Mouse (Mus musculus) liver, embryonic 12.5 days (tissue): Measurements from ENCODE around the gene Tfdp2. TPM values are rescaled to one million over a fixed set of nuclear protein-coding genes. Genes with fewer than 3 reads are reported as not detected.

ENCODE experiments used
- ATAC-seq: fragments of 200-750 bp; cut with Nextera tagmentation; 2 replicates; pipeline ENCODE4 v1.8.0; 2017; ENCODE audit warnings: moderate number of reproducible peaks, mild to moderate bottlenecking, moderate library complexity
- H3K27ac ChIP-seq: fragments of 300-500 bp; sonication (generic); 2 replicates; pipeline ENCODE4 v1.5.1; 2016; ENCODE audit warnings: mild to moderate bottlenecking
- H3K27me3 ChIP-seq: fragments of 300-500 bp; sonication (generic); replicated peaks from 2 replicates; pipeline ENCODE4 v1.6.1; 2016; ENCODE audit warnings: mild to moderate bottlenecking, moderate library complexity
- H3K36me3 ChIP-seq: fragments of 300-500 bp; sonication (generic); 2 replicates; pipeline ENCODE4 v1.6.1; 2016; ENCODE audit warnings: mild to moderate bottlenecking, moderate library complexity
- H3K4me1 ChIP-seq: fragments of 300-500 bp; sonication (generic); 2 replicates; pipeline ENCODE4 v1.6.1; 2016
- H3K4me2 ChIP-seq: fragments of 300-500 bp; sonication (generic); 2 replicates; pipeline ENCODE4 v1.6.1; 2016; ENCODE audit warnings: mild to moderate bottlenecking, moderate library complexity
- H3K4me3 ChIP-seq: fragments of 300-500 bp; sonication (generic); 2 replicates; pipeline ENCODE4 v1.5.1; 2016; ENCODE audit warnings: mild to moderate bottlenecking, moderate library complexity
- H3K9ac ChIP-seq: fragments of 300-500 bp; sonication (generic); 2 replicates; pipeline ENCODE4 v1.6.1; 2016; ENCODE audit warnings: mild to moderate bottlenecking, moderate library complexity
- H3K9me3 ChIP-seq: fragments of 300-500 bp; sonication (generic); replicated peaks from 2 replicates; pipeline ENCODE4 v1.6.1; 2016; ENCODE audit warnings: mild to moderate bottlenecking, moderate library complexity
- WGBS: fragments of 180-500 bp; shearing (Covaris S2); methylation state at CpG from one replicate; pipeline ENCODE4 v1.1.7; 2016; ENCODE audit not compliant: insufficient replicate concordance; 5-methylcytosine and 5-hydroxymethylcytosine counted together
- polyA plus RNA-seq: library from polyadenylated mRNA; unstranded; fragments of >200 nt; fragmentation: Nextera tagmentation; extraction: Ambion mirVana; gene quantifications from 2 replicates; pipeline ENCODE4 v1.2.1, GENCODE M21; 2016

Gene Tfdp2
- polyA plus RNA-seq, 1 experiment from 2014 or later: 85.7 TPM

- WGBS: 2% methylated on average over 20 of the region's 20 CpGs
- ATAC-seq: no peak
Measured at GRCm38 (mm10) chr9:96196636-96197181, 634 bp downstream of the Tfdp2 start.

GRCm38 (mm10) chr9:96197806-96198205, 1.7 kb downstream of the Tfdp2 start:
- 74% methylated on average over 9 of the region's 9 CpGs for WGBS
- ATAC-seq: no peak
- H3K27me3 ChIP-seq: no peaks in the 10 kb centered on the region
- H3K36me3 ChIP-seq: peaks cover 5% of the 10 kb centered on the region; the same call in 1 of the 2 replicates
- no peak overlapping the region for H3K27ac ChIP-seq
- H3K9me3 ChIP-seq: no peaks in the 10 kb centered on the region
- no peak overlapping the region; the same call in 1 of the 2 replicates for H3K4me3 ChIP-seq
- no peak overlapping the region for H3K9ac ChIP-seq
- H3K4me2 ChIP-seq: peak overlapping the region; percentile 100
- H3K4me1 ChIP-seq: peaks cover 29% of the 10 kb centered on the region

More at GRCm38 (mm10) chr9:96196636-96197181, 634 bp downstream of the Tfdp2 start:
- Histone ChIP-seq H3K36me3 (no peaks in the 10 kb centered on the region), H3K4me2 (peak overlapping the region; percentile 100), H3K27ac (peak overlapping the region; percentile 88), H3K9me3 (no peaks in the 10 kb centered on the region), H3K27me3 (no peaks in the 10 kb centered on the region), H3K9ac (peak overlapping the region; percentile 88), H3K4me3 (peak overlapping the region; percentile 81), H3K4me1 (peaks cover 29% of the 10 kb centered on the region)

GRCm38 (mm10) chr9:96203663-96204062, 7.6 kb downstream of the Tfdp2 start:
- Histone ChIP-seq H3K27ac (no peak overlapping the region), H3K9ac (no peak overlapping the region), H3K4me3 (no peak overlapping the region), H3K4me1 (peaks cover 6% of the 10 kb centered on the region; the same call in 1 of the 2 replicates), H3K36me3 (peaks cover 9% of the 10 kb centered on the region), H3K9me3 (no peaks in the 10 kb centered on the region), H3K27me3 (no peaks in the 10 kb centered on the region), H3K4me2 (no peak overlapping the region)
- 85% methylated on average over 3 of the region's 3 CpGs for WGBS
- ATAC-seq: no peak

- H3K27me3 ChIP-seq: no peaks in the 10 kb centered on the region
- H3K4me3 ChIP-seq: no peak overlapping the region
- no peak for ATAC-seq
- H3K27ac ChIP-seq: no peak overlapping the region
- peaks cover 6% of the 10 kb centered on the region; the same call in 1 of the 2 replicates for H3K4me1 ChIP-seq
- H3K36me3 ChIP-seq: peaks cover 6% of the 10 kb centered on the region
- H3K9me3 ChIP-seq: no peaks in the 10 kb centered on the region
- no peak overlapping the region for H3K9ac ChIP-seq
- WGBS: 79% methylated on average over 3 of the region's 3 CpGs
- H3K4me2 ChIP-seq: no peak overlapping the region
Measured at GRCm38 (mm10) chr9:96207428-96207827, 11.4 kb downstream of the Tfdp2 start.

GRCm38 (mm10) chr9:96213036-96213645, 17.1 kb downstream of the Tfdp2 start:
- Histone ChIP-seq H3K27ac (0 out of 2 replicates have a peak overlapping the region, but pooled peaks have one; percentile 4), H3K4me2 (no peak overlapping the region), H3K36me3 (peaks cover 5% of the 10 kb centered on the region; the same call in 1 of the 2 replicates), H3K9ac (no peak overlapping the region), H3K27me3 (no peaks in the 10 kb centered on the region), H3K4me3 (no peak overlapping the region), H3K4me1 (0 out of 2 replicates have a peak, but pooled peaks cover 4% of the 10 kb centered on the region), H3K9me3 (no peaks in the 10 kb centered on the region)
- 78% methylated on average over 3 of the region's 3 CpGs for WGBS
- no peak for ATAC-seq

- no peak overlapping the region for H3K27ac ChIP-seq
- no peak overlapping the region for H3K9ac ChIP-seq
- H3K36me3 ChIP-seq: peaks cover 5% of the 10 kb centered on the region; the same call in 1 of the 2 replicates
- H3K4me1 ChIP-seq: peaks cover 13% of the 10 kb centered on the region; the same call in 1 of the 2 replicates
- H3K9me3 ChIP-seq: no peaks in the 10 kb centered on the region
- no peak overlapping the region for H3K4me2 ChIP-seq
- no peak overlapping the region for H3K4me3 ChIP-seq
- 80% methylated on average over 2 of the region's 2 CpGs for WGBS
- H3K27me3 ChIP-seq: no peaks in the 10 kb centered on the region
- no peak for ATAC-seq
Measured at GRCm38 (mm10) chr9:96214171-96214570, 18.1 kb downstream of the Tfdp2 start.

- no peak overlapping the region for H3K4me3 ChIP-seq
- H3K4me1 ChIP-seq: peaks cover 18% of the 10 kb centered on the region; the same call in 1 of the 2 replicates
- no peaks in the 10 kb centered on the region for H3K27me3 ChIP-seq
- no peak for ATAC-seq
- H3K27ac ChIP-seq: no peak overlapping the region
- no peak overlapping the region for H3K4me2 ChIP-seq
- no peaks in the 10 kb centered on the region for H3K9me3 ChIP-seq
- 75% methylated on average over 1 of the region's 1 CpGs for WGBS
- peaks cover 5% of the 10 kb centered on the region; the same call in 1 of the 2 replicates for H3K36me3 ChIP-seq
- no peak overlapping the region for H3K9ac ChIP-seq
Measured at GRCm38 (mm10) chr9:96217299-96217698, 21.2 kb downstream of the Tfdp2 start.

- H3K4me2 ChIP-seq: no peak overlapping the region
- H3K27me3 ChIP-seq: no peaks in the 10 kb centered on the region
- H3K27ac ChIP-seq: no peak overlapping the region
- H3K9me3 ChIP-seq: no peaks in the 10 kb centered on the region
- peaks cover 5% of the 10 kb centered on the region; the same call in 1 of the 2 replicates for H3K36me3 ChIP-seq
- no peak for ATAC-seq
- peaks cover 18% of the 10 kb centered on the region; the same call in 1 of the 2 replicates for H3K4me1 ChIP-seq
- no peak overlapping the region for H3K9ac ChIP-seq
- no peak overlapping the region for H3K4me3 ChIP-seq
Measured at GRCm38 (mm10) chr9:96217799-96218198, 21.7 kb downstream of the Tfdp2 start.

- WGBS: 41% methylated on average over 2 of the region's 2 CpGs
- ATAC-seq: peak; percentile 84
Measured at GRCm38 (mm10) chr9:96219114-96219669, 23.1 kb downstream of the Tfdp2 start.

GRCm38 (mm10) chr9:96220419-96220818, 24.3 kb downstream of the Tfdp2 start:
- 0 out of 2 replicates have a peak overlapping the region, but pooled peaks have one; percentile 36 for H3K27ac ChIP-seq
- no peak overlapping the region for H3K9ac ChIP-seq
- no peak overlapping the region for H3K4me3 ChIP-seq
- H3K27me3 ChIP-seq: no peaks in the 10 kb centered on the region
- no peak overlapping the region for H3K4me2 ChIP-seq
- H3K36me3 ChIP-seq: no peaks in the 10 kb centered on the region
- H3K9me3 ChIP-seq: no peaks in the 10 kb centered on the region
- no peak for ATAC-seq
- H3K4me1 ChIP-seq: peaks cover 15% of the 10 kb centered on the region; the same call in 1 of the 2 replicates

More at GRCm38 (mm10) chr9:96219114-96219669, 23.1 kb downstream of the Tfdp2 start:
- Histone ChIP-seq H3K9me3 (no peaks in the 10 kb centered on the region), H3K9ac (no peak overlapping the region), H3K4me1 (peaks cover 15% of the 10 kb centered on the region; the same call in 1 of the 2 replicates), H3K27ac (peak overlapping the region; percentile 69), H3K27me3 (no peaks in the 10 kb centered on the region), H3K36me3 (peaks cover 5% of the 10 kb centered on the region; the same call in 1 of the 2 replicates), H3K4me3 (no peak overlapping the region), H3K4me2 (no peak overlapping the region)

GRCm38 (mm10) chr9:96223302-96223701, 27.2 kb downstream of the Tfdp2 start:
- Histone ChIP-seq H3K4me2 (no peak overlapping the region), H3K27ac (no peak overlapping the region), H3K9ac (no peak overlapping the region), H3K27me3 (no peaks in the 10 kb centered on the region), H3K9me3 (no peaks in the 10 kb centered on the region), H3K4me1 (peaks cover 17% of the 10 kb centered on the region; the same call in 1 of the 2 replicates), H3K4me3 (no peak overlapping the region), H3K36me3 (no peaks in the 10 kb centered on the region)
- WGBS: 82% methylated on average over 2 of the region's 2 CpGs
- ATAC-seq: no peak

GRCm38 (mm10) chr9:96228285-96228684, 32.2 kb downstream of the Tfdp2 start:
- no peak overlapping the region for H3K4me3 ChIP-seq
- H3K36me3 ChIP-seq: no peaks in the 10 kb centered on the region
- H3K9ac ChIP-seq: peak overlapping the region; percentile 10; the same call in 1 of the 2 replicates
- peak; percentile 68 for ATAC-seq
- H3K27ac ChIP-seq: peak overlapping the region; percentile 45; the same call in 1 of the 2 replicates
- H3K4me2 ChIP-seq: no peak overlapping the region
- no peaks in the 10 kb centered on the region for H3K27me3 ChIP-seq
- no peaks in the 10 kb centered on the region for H3K9me3 ChIP-seq
- H3K4me1 ChIP-seq: peaks cover 6% of the 10 kb centered on the region; the same call in 1 of the 2 replicates
